Mouse (Mus musculus) myocyte (in vitro differentiated cells): ENCODE measurements at regions not wholly inside any gene's neighbourhood (a gene's known extent, or its start where the extent isn't known, plus 50 kb on each side); places are given as distances from the start of the nearest gene placed in this dataset.
"Not testable (repeated sequence)": the region's sequence is repeated elsewhere in the genome, so short reads cannot be mapped to it uniquely, and the experiment has no call there.

Source experiments
- H3K27me3 ChIP-seq: one replicate; pipeline ENCODE4 v1.6.1; 2011; ENCODE audit not compliant: control insufficient read depth, insufficient read depth, insufficient read length
- H3K36me3 ChIP-seq: one replicate; pipeline ENCODE4 v1.6.1; 2011; ENCODE audit not compliant: control insufficient read depth, insufficient read depth
- H3K4me2 ChIP-seq: one replicate; pipeline ENCODE4 v1.6.1; 2011; ENCODE audit warnings: low read depth, control low read depth
- H3K4me3 ChIP-seq: one replicate; pipeline ENCODE4 v1.5.1; 2011; ENCODE audit warnings: mild to moderate bottlenecking, control low read depth, moderate library complexity
- H3K79me2 ChIP-seq: one replicate; pipeline ENCODE4 v1.6.1; 2011; ENCODE audit not compliant: control insufficient read depth, insufficient read depth
- H3ac ChIP-seq: one replicate; pipeline ENCODE4 v1.6.1; 2011; ENCODE audit not compliant: control insufficient read depth, insufficient read length
- CEBPB ChIP-seq: IDR thresholded peaks from 2 replicates; pipeline ENCODE4 v1.6.1; 2011; ENCODE audit warnings: mild to moderate bottlenecking, moderate library complexity; ENCODE audit not compliant: poor library complexity, insufficient read depth, severe bottlenecking
- E2F4 ChIP-seq: IDR thresholded peaks from one replicate; pipeline ENCODE4 v1.6.1; 2011; ENCODE audit warnings: mild to moderate bottlenecking, control low read depth, moderate library complexity; ENCODE audit not compliant: insufficient read depth
- MAX ChIP-seq: IDR thresholded peaks from one replicate; pipeline ENCODE4 v1.6.1; 2011; ENCODE audit warnings: low read depth, mild to moderate bottlenecking, control low read depth
- MYOD1 ChIP-seq, 3 experiments: IDR thresholded peaks; one replicate each; pipeline ENCODE4 v1.6.1; 2011; ENCODE audit warnings: control low read depth in 2 of 3, low read depth in 2 of 3, mild to moderate bottlenecking in 2 of 3, moderate library complexity in 1 of 3; ENCODE audit not compliant: insufficient read length in 2 of 3, control insufficient read depth in 1 of 3
- MYOG ChIP-seq, 3 experiments: IDR thresholded peaks; one replicate each; pipeline ENCODE4 v1.6.1; 2011; ENCODE audit warnings: control low read depth in 2 of 3, low read depth in 2 of 3, mild to moderate bottlenecking in 2 of 3; ENCODE audit not compliant: insufficient read length in 2 of 3, control insufficient read depth in 1 of 3, insufficient read depth in 1 of 3
- POLR2A ChIP-seq: IDR thresholded peaks from one replicate; pipeline ENCODE4 v1.6.1; 2011; ENCODE audit warnings: low read depth, mild to moderate bottlenecking, control low read depth, moderate library complexity; ENCODE audit not compliant: insufficient read length
- POLR2AphosphoS2 ChIP-seq: IDR thresholded peaks from one replicate; pipeline ENCODE4 v1.6.1; 2011; ENCODE audit warnings: low read depth, control low read depth; ENCODE audit not compliant: insufficient read length
- REST ChIP-seq: IDR thresholded peaks from one replicate; pipeline ENCODE4 v1.6.1; 2011; ENCODE audit warnings: mild to moderate bottlenecking, control low read depth, moderate library complexity; ENCODE audit not compliant: insufficient read depth, insufficient read length
- SRF ChIP-seq: IDR thresholded peaks from one replicate; pipeline ENCODE4 v1.6.1; 2011; ENCODE audit warnings: low read depth; ENCODE audit not compliant: control insufficient read depth, insufficient read length
- TCF12 ChIP-seq: IDR thresholded peaks from one replicate; pipeline ENCODE4 v1.6.1; 2011; ENCODE audit warnings: mild to moderate bottlenecking, control low read depth; ENCODE audit not compliant: poor library complexity, insufficient read depth, severe bottlenecking
- TCF3 ChIP-seq: IDR thresholded peaks from one replicate; pipeline ENCODE4 v1.6.1; 2011; ENCODE audit warnings: low read depth, control low read depth; ENCODE audit not compliant: insufficient read length
- USF1 ChIP-seq: IDR thresholded peaks from one replicate; pipeline ENCODE4 v1.6.1; 2011; ENCODE audit warnings: low read depth, mild to moderate bottlenecking, control low read depth, moderate library complexity

DNA sequence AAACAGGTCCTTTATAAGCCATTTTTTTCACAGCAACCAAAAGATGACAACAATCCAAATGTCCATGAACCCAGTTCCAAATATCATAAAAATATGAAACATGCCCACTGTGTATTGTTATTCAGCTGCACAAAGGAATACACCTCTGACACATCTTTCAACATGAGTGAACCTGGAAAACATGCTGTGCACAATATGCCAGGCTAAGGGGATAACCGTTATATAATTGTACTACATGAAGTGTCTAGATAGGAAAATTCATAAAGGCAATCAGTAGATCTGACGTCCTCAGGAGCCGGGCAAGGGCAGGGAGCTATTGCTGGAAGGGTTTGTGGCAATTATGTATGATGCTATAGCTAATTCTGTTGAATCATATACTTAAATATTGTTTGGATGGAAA is 379.6 kb downstream of the Fut8 start:
- H3K36me3 ChIP-seq: no peaks in the 10 kb centered on the region
- no peak overlapping the region for H3K4me3 ChIP-seq
- no peak for TF ChIP-seq CEBPB
- no peak for TF ChIP-seq USF1
- no peak for TF ChIP-seq TCF3
- no peak for TF ChIP-seq E2F4
- no peak for TF ChIP-seq POLR2AphosphoS2
- TF ChIP-seq POLR2A: no peak
- no peak for TF ChIP-seq MYOD1 (IDR thresholded peaks at IDR 0.05; ENCODE audit: control insufficient read depth in 1 of 3, insufficient read length in 2 of 3, low read depth in 2 of 3)
- no peak for TF ChIP-seq TCF12
- H3ac ChIP-seq: no peak overlapping the region
- H3K4me2 ChIP-seq: no peak overlapping the region
- no peaks in the 10 kb centered on the region for H3K27me3 ChIP-seq
- no peaks in the 10 kb centered on the region for H3K79me2 ChIP-seq

- H3ac ChIP-seq: no peak overlapping the region
- H3K4me2 ChIP-seq: no peak overlapping the region
- H3K36me3 ChIP-seq: no peaks in the 10 kb centered on the region
- H3K4me3 ChIP-seq: no peak overlapping the region
- no peaks in the 10 kb centered on the region for H3K27me3 ChIP-seq
- no peaks in the 10 kb centered on the region for H3K79me2 ChIP-seq
- TF ChIP-seq SRF (no peak), USF1 (no peak), CEBPB (no peak), REST (no peak), MAX (no peak), POLR2AphosphoS2 (no peak), POLR2A (no peak), MYOD1 (IDR thresholded peaks at IDR 0.05; ENCODE audit: control insufficient read depth in 1 of 3, insufficient read length in 2 of 3, low read depth in 2 of 3) (no peak), TCF3 (no peak), E2F4 (no peak), TCF12 (no peak), MYOG (IDR thresholded peaks at IDR 0.05; ENCODE audit: control insufficient read depth in 1 of 3, insufficient read depth in 1 of 3, insufficient read length in 2 of 3, low read depth in 2 of 3) (no peak)
Observed at GRCm38 (mm10) chr12:77622243-77622642, 384.3 kb downstream of the Fut8 start.

- not testable (repeated sequence) for H3ac ChIP-seq, H3K27me3 ChIP-seq, H3K36me3 ChIP-seq, H3K4me3 ChIP-seq, H3K4me2 ChIP-seq, H3K79me2 ChIP-seq
Observed at GRCm38 (mm10) chr12:77624323-77624722, 386.4 kb downstream of the Fut8 start.

GRCm38 (mm10) chr12:77628358-77628850 is 390.5 kb downstream of the Fut8 start:
- no peak for TF ChIP-seq USF1
- TF ChIP-seq E2F4: no peak
- no peak for TF ChIP-seq MYOD1 (IDR thresholded peaks at IDR 0.05; ENCODE audit: control insufficient read depth in 1 of 3, insufficient read length in 2 of 3, low read depth in 2 of 3)
- TF ChIP-seq TCF12: no peak
- TF ChIP-seq TCF3: no peak
- no peak for TF ChIP-seq POLR2A
- TF ChIP-seq POLR2AphosphoS2: no peak
- TF ChIP-seq CEBPB: no peak
- no peak for TF ChIP-seq MYOG (IDR thresholded peaks at IDR 0.05; ENCODE audit: control insufficient read depth in 1 of 3, insufficient read depth in 1 of 3, insufficient read length in 2 of 3, low read depth in 2 of 3)
- no peak for TF ChIP-seq SRF
- TF ChIP-seq MAX: no peak
- TF ChIP-seq REST: no peak
- Histone ChIP-seq H3K27me3 (no peaks in the 10 kb centered on the region), H3K4me2 (no peak overlapping the region), H3ac (no peak overlapping the region), H3K36me3 (no peaks in the 10 kb centered on the region), H3K4me3 (no peak overlapping the region), H3K79me2 (no peaks in the 10 kb centered on the region)

DNA sequence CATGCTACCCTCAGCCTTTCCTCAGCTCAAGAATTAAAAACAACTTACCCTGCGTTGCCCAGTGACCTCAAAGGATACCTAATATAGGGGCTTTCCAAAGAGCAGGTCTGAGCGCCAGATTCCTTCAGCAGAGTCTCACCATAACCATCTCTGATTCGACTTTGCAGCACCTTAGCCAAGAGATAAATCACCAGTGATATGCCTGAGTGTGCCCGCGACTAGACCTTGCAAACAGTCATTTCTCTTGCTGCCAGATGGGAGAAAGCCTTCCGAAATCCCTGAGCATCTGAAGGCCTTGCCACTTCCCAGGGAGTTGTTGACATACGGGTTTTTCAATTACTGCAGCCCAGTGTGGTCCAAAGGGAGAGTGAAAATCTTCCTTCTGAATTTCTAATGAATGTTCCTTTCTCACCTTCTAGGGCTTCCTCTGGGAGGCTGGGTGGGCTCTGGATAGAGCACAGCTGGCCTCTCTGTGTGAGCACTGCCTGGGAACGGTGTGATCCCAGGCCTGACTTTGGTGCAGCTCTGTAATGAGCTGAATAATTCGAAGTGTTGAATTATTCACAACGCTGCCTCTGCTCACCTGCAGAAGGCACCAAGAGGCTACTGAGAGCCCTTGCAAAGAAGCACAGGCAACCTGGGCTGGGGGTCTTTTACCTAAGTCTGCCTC is 396.2 kb downstream of the Fut8 start:
- no peaks in the 10 kb centered on the region for H3K27me3 ChIP-seq
- no peak overlapping the region for H3K4me2 ChIP-seq
- no peaks in the 10 kb centered on the region for H3K79me2 ChIP-seq
- H3K36me3 ChIP-seq: no peaks in the 10 kb centered on the region
- H3K4me3 ChIP-seq: no peak overlapping the region
- no peak overlapping the region for H3ac ChIP-seq
- no peak for TF ChIP-seq USF1
- no peak for TF ChIP-seq CEBPB
- no peak for TF ChIP-seq E2F4
- TF ChIP-seq SRF: no peak
- no peak for TF ChIP-seq TCF12
- no peak for TF ChIP-seq MYOG (IDR thresholded peaks at IDR 0.05; ENCODE audit: control insufficient read depth in 1 of 3, insufficient read depth in 1 of 3, insufficient read length in 2 of 3, low read depth in 2 of 3)
- no peak for TF ChIP-seq TCF3
